In the genomic region with DNA sequence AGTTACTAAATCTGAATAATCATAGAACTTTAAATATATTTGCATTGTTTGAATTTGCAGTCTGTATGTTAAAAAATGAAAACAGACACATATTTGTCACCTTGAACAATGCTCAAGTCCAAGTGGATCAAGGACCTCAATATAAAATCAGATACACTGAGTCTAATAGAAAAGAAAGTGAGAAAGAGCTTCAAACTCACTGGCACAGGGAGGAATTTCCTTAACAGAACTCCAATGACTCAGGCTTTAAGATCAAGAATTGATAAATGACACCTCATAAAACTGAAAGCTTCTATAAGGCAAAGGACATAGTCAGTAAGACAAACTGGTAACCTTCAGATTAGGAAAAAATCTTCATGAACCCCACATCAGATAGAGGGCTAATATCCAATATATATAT, we compare ENCODE assay signal across 33 mouse cellular contexts.
"Had no signal": no experiment of that assay in that cellular context is flagged by ENCODE, and none has a peak within 500 bp of the region (broad histone marks: within the 10 kb centered on the region; RNA-seq: fewer than 3 reads in every experiment).

No protein-coding gene starts in this region.

- H3K4me3 ChIP-seq: heart, embryonic 10.5 days; heart, embryonic 12.5 days; heart, embryonic 13.5 days; heart, embryonic 15.5 days; hindbrain, embryonic 10.5 days; hindbrain, embryonic 12.5 days; hindbrain, embryonic 13.5 days; hindbrain, embryonic 15.5 days; kidney, embryonic 15.5 days; layer of hippocampus, adult 2 months; left cerebral cortex, adult 2 months had no signal

- H3K36me3 ChIP-seq: heart, embryonic 10.5 days; heart, embryonic 12.5 days; heart, embryonic 13.5 days; heart, embryonic 15.5 days; hindbrain, embryonic 10.5 days; hindbrain, embryonic 12.5 days; hindbrain, embryonic 13.5 days; hindbrain, embryonic 15.5 days; kidney, embryonic 15.5 days had no signal

- H3K9ac ChIP-seq: heart, embryonic 12.5 days; heart, embryonic 13.5 days; heart, embryonic 15.5 days; hindbrain, embryonic 12.5 days; hindbrain, embryonic 13.5 days; hindbrain, embryonic 14.5 days; hindbrain, embryonic 15.5 days; kidney, embryonic 15.5 days had no signal

- H3K4me2 ChIP-seq: heart, embryonic 11.5 days; heart, embryonic 12.5 days; heart, embryonic 13.5 days; heart, embryonic 15.5 days; hindbrain, embryonic 12.5 days; hindbrain, embryonic 13.5 days; hindbrain, embryonic 14.5 days; hindbrain, embryonic 15.5 days; kidney, embryonic 15.5 days had no signal

- DNase-seq: heart, postnatal 10 days; heart, postnatal 14 days; heart, postnatal 36 days; heart, postnatal 4 days; kidney, adult 11 months; kidney, adult 18-20 months; kidney, adult 2 months; kidney, adult 8-10 months; kidney, adult 9 months; kidney, postnatal 10 days; kidney, postnatal 14 days; kidney, postnatal 25 days; kidney, postnatal 36 days; kidney, postnatal 4 days; layer of hippocampus, adult 9-11 months; layer of hippocampus, postnatal 36 days had no signal

- H3K4me1 ChIP-seq: heart, embryonic 10.5 days; heart, embryonic 12.5 days; heart, embryonic 13.5 days; heart, embryonic 15.5 days; hindbrain, embryonic 10.5 days; hindbrain, embryonic 12.5 days; hindbrain, embryonic 13.5 days; hindbrain, embryonic 15.5 days; kidney, embryonic 15.5 days had no signal

- H3K27ac ChIP-seq: heart, embryonic 10.5 days; heart, embryonic 13.5 days; heart, embryonic 15.5 days; hindbrain, embryonic 10.5 days; hindbrain, embryonic 12.5 days; hindbrain, embryonic 13.5 days; hindbrain, embryonic 14.5 days; hindbrain, embryonic 15.5 days; hindbrain, postnatal 0 days; kidney, embryonic 15.5 days; kidney, postnatal 0 days; layer of hippocampus, adult 2 months; left cerebral cortex, adult 2 months had no signal

- H3K9me3 ChIP-seq: heart, embryonic 10.5 days; heart, embryonic 12.5 days; heart, embryonic 13.5 days; heart, embryonic 15.5 days; hindbrain, embryonic 10.5 days; hindbrain, embryonic 12.5 days; hindbrain, embryonic 13.5 days; hindbrain, embryonic 15.5 days; kidney, embryonic 15.5 days had no signal

- H3K27me3 ChIP-seq: heart, embryonic 12.5 days; heart, embryonic 13.5 days; heart, embryonic 15.5 days; hindbrain, embryonic 12.5 days; hindbrain, embryonic 13.5 days; hindbrain, embryonic 15.5 days; kidney, embryonic 15.5 days had no signal

- ATAC-seq: hindbrain, embryonic 16.5 days; hindbrain, postnatal 0 days; inflammation-experienced regulatory T-cells, adult 6 months had no signal
